Mouse (Mus musculus): ENCODE measurements around the gene Lrrc74a. TPM values are rescaled to one million over a fixed set of nuclear protein-coding genes. Genes with fewer than 3 reads are reported as not detected.

Lrrc74a gene
- polyA plus RNA-seq, 1 experiment: not detected

DNA sequence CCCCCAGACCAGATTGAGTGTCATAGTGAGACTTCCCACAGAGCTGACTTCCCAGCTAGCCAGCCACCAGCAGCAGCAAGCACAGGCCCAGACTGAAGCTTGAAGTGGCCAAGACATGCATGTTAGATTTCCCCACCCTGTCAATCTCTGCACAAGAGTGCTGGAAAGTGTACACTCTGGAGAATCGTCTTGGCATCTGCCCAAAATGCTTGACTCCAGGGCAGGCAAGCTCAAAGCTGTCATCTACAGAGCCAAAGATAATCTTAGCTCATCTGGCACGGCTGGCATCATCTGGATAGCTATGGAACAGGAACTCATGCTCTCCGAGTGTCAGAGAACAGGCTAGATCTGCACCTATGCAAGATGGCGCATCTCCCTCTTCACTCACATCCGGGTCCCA is 12.7 kb upstream of the Lrrc74a start:
- Histone ChIP-seq H3K79me3 (ENCODE audit: low read depth) (no peaks in the 10 kb centered on the region), H3K79me2 (ENCODE audit: control insufficient read depth, insufficient read depth) (no peaks in the 10 kb centered on the region), H3K27me3 (ENCODE audit: control insufficient read depth, insufficient read depth, insufficient read length) (peaks cover 39% of the 10 kb centered on the region), H3K36me3 (ENCODE audit: control insufficient read depth, insufficient read depth) (no peaks in the 10 kb centered on the region), H3K4me3 (ENCODE audit: insufficient read depth, poor library complexity, severe bottlenecking) (no peak overlapping the region), H3ac (ENCODE audit: control insufficient read depth, insufficient read length, low read depth) (no peak overlapping the region)
- TF ChIP-seq FOSL1 (IDR thresholded peaks at IDR 0.05; ENCODE audit: insufficient read depth, low read length, poor library complexity, severe bottlenecking) (no peak), USF1 (IDR thresholded peaks at IDR 0.05; ENCODE audit: low read depth) (no peak), CEBPB (IDR thresholded peaks at IDR 0.05; ENCODE audit: low read depth) (no peak), CTCF (IDR thresholded peaks at IDR 0.05; ENCODE audit: control insufficient read depth, insufficient read depth, insufficient read length) (no peak), MYOG (IDR thresholded peaks at IDR 0.05; ENCODE audit: control insufficient read depth, extremely low read depth, insufficient read length) (no peak), MAX (IDR thresholded peaks at IDR 0.05) (no peak), MYOD1 (IDR thresholded peaks at IDR 0.05; ENCODE audit: control insufficient read depth, insufficient read length, low read depth) (no peak)

DNA sequence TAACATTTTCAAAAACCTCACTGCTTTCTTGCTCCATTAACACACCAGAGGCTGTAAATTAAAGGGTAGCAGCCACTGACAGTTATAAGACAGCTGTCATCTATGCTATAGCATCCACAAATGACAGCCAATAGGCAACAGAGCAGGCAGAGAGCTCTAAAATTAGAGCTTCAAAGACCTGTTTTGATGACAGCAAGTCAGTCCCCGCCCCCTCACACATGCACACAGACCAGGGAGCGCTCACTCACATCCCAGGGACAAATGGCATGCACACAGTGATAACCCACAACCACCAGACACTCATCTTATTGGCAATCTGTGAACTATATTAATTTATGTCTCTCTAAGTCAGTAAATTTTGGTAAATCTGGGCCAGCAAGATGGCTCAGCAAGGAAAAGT is 9.9 kb upstream of the Lrrc74a start:
- H3K79me3 ChIP-seq (ENCODE audit: low read depth): no peaks in the 10 kb centered on the region
- no peak overlapping the region for H3ac ChIP-seq (ENCODE audit: control insufficient read depth, insufficient read length, low read depth)
- no peak overlapping the region for H3K4me3 ChIP-seq (ENCODE audit: insufficient read depth, poor library complexity, severe bottlenecking)
- no peaks in the 10 kb centered on the region for H3K79me2 ChIP-seq (ENCODE audit: control insufficient read depth, insufficient read depth)
- no peak for TF ChIP-seq MYOD1 (IDR thresholded peaks at IDR 0.05; ENCODE audit: control insufficient read depth, insufficient read length, low read depth)
- no peak for TF ChIP-seq MAX (IDR thresholded peaks at IDR 0.05)
- TF ChIP-seq USF1 (IDR thresholded peaks at IDR 0.05; ENCODE audit: low read depth): no peak
- no peak for TF ChIP-seq CEBPB (IDR thresholded peaks at IDR 0.05; ENCODE audit: low read depth)
- no peak for TF ChIP-seq MYOG (IDR thresholded peaks at IDR 0.05; ENCODE audit: control insufficient read depth, extremely low read depth, insufficient read length)
- TF ChIP-seq FOSL1 (IDR thresholded peaks at IDR 0.05; ENCODE audit: insufficient read depth, low read length, poor library complexity, severe bottlenecking): no peak
- no peak for TF ChIP-seq CTCF (IDR thresholded peaks at IDR 0.05; ENCODE audit: control insufficient read depth, insufficient read depth, insufficient read length)
- H3K36me3 ChIP-seq (ENCODE audit: control insufficient read depth, insufficient read depth): no peaks in the 10 kb centered on the region
- peaks cover 17% of the 10 kb centered on the region for H3K27me3 ChIP-seq (ENCODE audit: control insufficient read depth, insufficient read depth, insufficient read length)

DNA sequence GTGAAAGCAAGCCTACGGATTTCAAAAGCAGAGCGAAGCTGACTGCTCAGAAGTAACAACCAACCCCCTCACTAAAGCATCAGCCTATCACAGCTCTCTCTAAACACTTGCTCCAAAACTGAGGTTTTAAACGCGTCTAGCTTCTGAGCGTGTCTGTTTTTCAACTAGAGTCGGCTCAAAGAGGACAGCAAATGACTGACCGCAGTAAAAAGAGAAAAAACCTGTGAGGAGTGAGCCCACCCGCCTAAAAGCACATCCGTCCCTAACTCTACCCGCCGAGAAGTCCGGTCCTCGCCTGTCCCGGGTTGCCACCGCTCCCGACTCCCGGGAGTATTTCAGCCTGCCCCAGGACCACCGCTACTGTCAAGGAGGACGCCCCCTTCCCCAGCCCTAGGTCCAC is 8.5 kb upstream of the Lrrc74a start:
- H3K27me3 ChIP-seq (ENCODE audit: control insufficient read depth, insufficient read depth, insufficient read length): peaks cover 6% of the 10 kb centered on the region
- H3K4me3 ChIP-seq (ENCODE audit: insufficient read depth, poor library complexity, severe bottlenecking): peak overlapping the region; percentile 36
- no peaks in the 10 kb centered on the region for H3K36me3 ChIP-seq (ENCODE audit: control insufficient read depth, insufficient read depth)
- TF ChIP-seq FOSL1 (IDR thresholded peaks at IDR 0.05; ENCODE audit: insufficient read depth, low read length, poor library complexity, severe bottlenecking): no peak
- no peak for TF ChIP-seq MYOG (IDR thresholded peaks at IDR 0.05; ENCODE audit: control insufficient read depth, extremely low read depth, insufficient read length)
- H3K79me2 ChIP-seq (ENCODE audit: control insufficient read depth, insufficient read depth): no peaks in the 10 kb centered on the region
- H3K79me3 ChIP-seq (ENCODE audit: low read depth): no peaks in the 10 kb centered on the region
- H3ac ChIP-seq (ENCODE audit: control insufficient read depth, insufficient read length, low read depth): peak overlapping the region; percentile 72

DNA sequence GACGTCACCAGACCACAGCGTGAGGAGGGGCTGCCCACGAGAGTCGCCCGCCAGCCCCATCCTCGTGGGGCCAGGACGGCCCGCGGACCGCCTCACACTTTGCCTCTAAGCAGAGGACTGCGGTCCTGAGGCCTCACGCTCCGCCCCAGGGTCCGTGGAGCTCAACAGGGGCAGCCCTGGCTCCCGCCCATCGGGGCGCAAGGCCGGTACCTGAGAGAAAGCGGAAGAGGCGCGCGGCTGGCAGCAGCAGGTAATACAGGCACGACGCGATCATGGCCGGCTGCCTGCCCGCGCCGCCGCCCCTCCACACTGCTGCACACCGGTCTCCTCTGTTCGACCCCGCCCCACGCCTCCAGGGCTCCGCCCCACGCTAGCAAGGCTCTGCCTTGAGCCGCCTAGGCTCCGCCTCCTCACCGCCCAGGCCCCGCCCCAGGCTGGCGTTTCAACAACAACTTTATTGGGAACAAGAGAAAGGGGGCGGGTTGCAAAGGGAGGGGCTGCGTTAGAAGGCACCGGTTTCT is 8.0 kb upstream of the Lrrc74a start, which contains the start of gene Angel1:
Gene Angel1 (minus strand): TSS at position 341 of the 521 bp plus-strand sequence.
- H3ac ChIP-seq (ENCODE audit: control insufficient read depth, insufficient read length, low read depth): peak within 1 kb of the TSS; percentile 72
- H3K4me3 ChIP-seq (ENCODE audit: insufficient read depth, poor library complexity, severe bottlenecking): peak within 1 kb of the TSS; percentile 36
- peaks cover 4% of the 10 kb centered on the region for H3K27me3 ChIP-seq (ENCODE audit: control insufficient read depth, insufficient read depth, insufficient read length)
- no peaks in the 10 kb centered on the region for H3K79me3 ChIP-seq (ENCODE audit: low read depth)
- H3K79me2 ChIP-seq (ENCODE audit: control insufficient read depth, insufficient read depth): no peaks in the 10 kb centered on the region
- TF ChIP-seq MAX (IDR thresholded peaks at IDR 0.05) (peak; percentile 13), USF1 (IDR thresholded peaks at IDR 0.05; ENCODE audit: low read depth) (no peak), CEBPB (IDR thresholded peaks at IDR 0.05; ENCODE audit: low read depth) (no peak)
- H3K36me3 ChIP-seq (ENCODE audit: control insufficient read depth, insufficient read depth): no peaks in the 10 kb centered on the region

GRCm38 (mm10) chr12:86761036-86761435 is 26.9 kb downstream of the Lrrc74a start:
- H3K79me2 ChIP-seq (ENCODE audit: control insufficient read depth, insufficient read depth): no peaks in the 10 kb centered on the region
- H3K36me3 ChIP-seq (ENCODE audit: control insufficient read depth, insufficient read depth): no peaks in the 10 kb centered on the region
- H3ac ChIP-seq (ENCODE audit: control insufficient read depth, insufficient read length, low read depth): no peak overlapping the region
- peaks cover 39% of the 10 kb centered on the region for H3K27me3 ChIP-seq (ENCODE audit: control insufficient read depth, insufficient read depth, insufficient read length)
- H3K4me3 ChIP-seq (ENCODE audit: insufficient read depth, poor library complexity, severe bottlenecking): no peak overlapping the region
- TF ChIP-seq MYOG (IDR thresholded peaks at IDR 0.05; ENCODE audit: control insufficient read depth, extremely low read depth, insufficient read length): no peak
- TF ChIP-seq CTCF (IDR thresholded peaks at IDR 0.05; ENCODE audit: control insufficient read depth, insufficient read depth, insufficient read length): no peak
- no peak for TF ChIP-seq FOSL1 (IDR thresholded peaks at IDR 0.05; ENCODE audit: insufficient read depth, low read length, poor library complexity, severe bottlenecking)
- TF ChIP-seq MAX (IDR thresholded peaks at IDR 0.05): no peak
- TF ChIP-seq MYOD1 (IDR thresholded peaks at IDR 0.05; ENCODE audit: control insufficient read depth, insufficient read length, low read depth): no peak
- TF ChIP-seq USF1 (IDR thresholded peaks at IDR 0.05; ENCODE audit: low read depth): no peak
- no peak for TF ChIP-seq CEBPB (IDR thresholded peaks at IDR 0.05; ENCODE audit: low read depth)
- no peaks in the 10 kb centered on the region for H3K79me3 ChIP-seq (ENCODE audit: low read depth)

DNA sequence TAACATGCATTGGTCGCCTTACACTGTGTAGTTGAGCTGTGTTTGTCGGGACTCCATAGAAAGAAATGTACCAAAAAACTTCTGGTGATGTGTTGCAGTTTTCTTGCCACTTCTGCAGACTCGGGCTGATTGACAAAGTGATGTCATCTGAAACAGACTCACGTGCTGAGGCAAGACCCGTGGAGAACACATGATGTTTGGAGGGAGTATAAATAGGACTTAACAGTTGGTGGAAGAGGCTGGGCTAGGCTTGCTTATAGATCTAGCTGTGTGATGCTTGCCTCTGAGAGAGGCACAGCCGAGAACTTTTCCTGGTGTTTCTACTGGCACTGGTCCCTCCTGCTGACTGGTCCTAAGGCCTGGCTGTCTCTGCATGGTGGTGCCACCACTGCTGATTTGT is 29.9 kb downstream of the Lrrc74a start:
- peaks cover 21% of the 10 kb centered on the region for H3K27me3 ChIP-seq (ENCODE audit: control insufficient read depth, insufficient read depth, insufficient read length)

More for the DNA sequence above, 29.9 kb downstream of the Lrrc74a start:
- Histone ChIP-seq H3ac (ENCODE audit: control insufficient read depth, insufficient read length, low read depth) (no peak overlapping the region), H3K79me2 (ENCODE audit: control insufficient read depth, insufficient read depth) (no peaks in the 10 kb centered on the region), H3K36me3 (ENCODE audit: control insufficient read depth, insufficient read depth) (no peaks in the 10 kb centered on the region), H3K79me3 (ENCODE audit: low read depth) (no peaks in the 10 kb centered on the region), H3K4me3 (ENCODE audit: insufficient read depth, poor library complexity, severe bottlenecking) (no peak overlapping the region)
- TF ChIP-seq USF1 (IDR thresholded peaks at IDR 0.05; ENCODE audit: low read depth): no peak
- no peak for TF ChIP-seq FOSL1 (IDR thresholded peaks at IDR 0.05; ENCODE audit: insufficient read depth, low read length, poor library complexity, severe bottlenecking)
- no peak for TF ChIP-seq MYOG (IDR thresholded peaks at IDR 0.05; ENCODE audit: control insufficient read depth, extremely low read depth, insufficient read length)
- no peak for TF ChIP-seq CTCF (IDR thresholded peaks at IDR 0.05; ENCODE audit: control insufficient read depth, insufficient read depth, insufficient read length)
- no peak for TF ChIP-seq MYOD1 (IDR thresholded peaks at IDR 0.05; ENCODE audit: control insufficient read depth, insufficient read length, low read depth)
- no peak for TF ChIP-seq CEBPB (IDR thresholded peaks at IDR 0.05; ENCODE audit: low read depth)
- TF ChIP-seq MAX (IDR thresholded peaks at IDR 0.05): no peak
